Mouse (Mus musculus) olfactory bulb, adult 2 months (tissue): Measurements from ENCODE around the gene Cabin1.

Experiments
- CTCF ChIP-seq: fragments of 200-500 bp; IDR thresholded peaks from 2 replicates; pipeline ENCODE4 v1.5.1; 2012; ENCODE audit warnings: low read depth, mild to moderate bottlenecking, low read length, moderate library complexity; ENCODE audit not compliant: insufficient read depth
- POLR2A ChIP-seq: fragments of 200-500 bp; IDR thresholded peaks from 2 replicates; pipeline ENCODE4 v1.6.1; 2012; ENCODE audit warnings: mild to moderate bottlenecking, low read depth, low read length, moderate library complexity; ENCODE audit not compliant: insufficient read depth

DNA sequence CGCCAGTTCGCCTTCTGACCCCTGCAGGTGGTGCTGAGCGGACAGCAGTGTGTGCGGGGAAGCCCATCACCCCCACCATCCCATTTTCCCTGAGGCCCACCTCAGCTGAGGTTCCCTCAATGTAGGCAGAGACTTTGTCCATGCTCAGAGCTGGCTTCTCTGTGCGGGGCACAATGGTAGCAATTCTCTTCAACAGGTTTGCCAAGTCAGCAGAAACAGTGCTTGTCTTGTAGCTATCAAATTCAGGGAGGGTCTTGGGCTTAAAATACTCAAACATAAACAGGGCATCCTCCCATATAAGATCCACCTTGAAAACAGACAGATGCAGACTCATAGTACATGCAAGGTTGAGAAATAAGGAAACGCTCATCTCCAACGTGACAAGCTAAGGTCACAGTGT lies 38.7 kb downstream of the Cabin1 start:
- TF ChIP-seq CTCF (no peak), POLR2A (no peak)
